32 mouse cellular contexts compared by ENCODE assay signal in the genomic region with DNA sequence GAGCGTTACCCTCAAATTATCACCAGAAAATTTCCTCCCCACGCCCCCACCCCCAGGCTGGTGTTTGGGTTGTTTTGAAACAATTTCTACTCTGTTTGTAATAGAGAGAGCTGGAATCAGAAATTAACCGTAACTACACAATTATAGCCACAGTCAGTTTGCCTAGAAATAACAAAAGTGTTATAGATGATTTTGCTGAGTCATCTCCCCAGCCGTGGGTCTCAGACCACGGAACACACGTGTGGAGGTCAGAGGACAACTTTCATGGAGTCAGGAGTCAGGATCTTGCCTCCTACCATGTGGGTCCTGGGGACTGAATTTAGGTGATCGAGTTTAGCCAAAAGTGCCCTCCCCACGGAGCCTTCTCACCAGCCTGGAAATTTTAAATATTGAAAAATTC. TPM values are rescaled to one million over a fixed set of nuclear protein-coding genes. Genes with fewer than 3 reads are reported as not detected.
DNase-seq lines count a peak whose midpoint lies in the region; ATAC-seq and TF ChIP-seq lines count a peak whose summit lies in the region.
"Had no signal": no experiment of that assay in that cellular context is flagged by ENCODE, and none has a peak within 500 bp of the region (broad histone marks: within the 10 kb centered on the region; RNA-seq: fewer than 3 reads in every experiment).

No protein-coding gene starts in this region.

- peaks cover 2% of the 10 kb centered on the region for H3K4me1 ChIP-seq in liver, embryonic 11.5 days (replicated peaks; ENCODE audit: control insufficient read depth, insufficient read depth, low read length)
- peaks cover 0 to 8% of the 10 kb centered on the region in 2 experiments; a peak in 2 of 4 replicates for H3K4me1 ChIP-seq in CH12.LX (ENCODE audit: control insufficient read depth in 1 of 2, insufficient read depth in 2 of 2)
- H3K4me1 ChIP-seq in liver, embryonic 13.5 days (replicated peaks) = peaks cover 14% of the 10 kb centered on the region

- TF ChIP-seq EP300 in CH12.LX (IDR thresholded peaks at IDR 0.05; ENCODE audit: low read length) = no peak

- dilution Hi-C loops in CH12.LX (cut with MboI; ENCODE audit: extremely low pct_ligation_motif_present, extremely low pct_unique_long_range_greater_than_20kb, low sequenced_read_pairs) = no loop called here

- no peak for ATAC-seq in liver, embryonic 11.5 days (replicated peaks; ENCODE audit: low FRiP score)
- ATAC-seq in liver, embryonic 13.5 days (ENCODE audit: low read depth) = no peak
- ATAC-seq in megakaryocyte progenitor cell, adult 5-6 weeks (replicated peaks; ENCODE audit: poor library complexity) = no peak
- no peak for ATAC-seq in megakaryocyte-erythroid progenitor cell, adult 5-6 weeks (replicated peaks; ENCODE audit: low FRiP score, low TSS enrichment, poor library complexity, severe bottlenecking)
- ATAC-seq: forebrain, embryonic 13.5 days; forebrain, embryonic 16.5 days had no signal

- in situ Hi-C loops in CH12.LX (cut with MboI; ENCODE audit: low pct_ligation_motif_present, low pct_unique_long_range_greater_than_20kb, low sequenced_read_pairs) = no loop called here

- TF ChIP-seq RAD21 in CH12.LX (IDR thresholded peaks at IDR 0.05; ENCODE audit: low read depth, low read length) = no peak

- no peaks in the 10 kb centered on the region for H3K9me3 ChIP-seq in liver, embryonic 11.5 days (ENCODE audit: control insufficient read depth, low read length)
- peaks cover 4% of the 10 kb centered on the region for H3K9me3 ChIP-seq in CH12.LX (replicated peaks; ENCODE audit: low read length)
- H3K9me3 ChIP-seq in liver, embryonic 13.5 days (replicated peaks) = no peaks in the 10 kb centered on the region
- H3K9me3 ChIP-seq: forebrain, embryonic 13.5 days; hindbrain, embryonic 15.5 days had no signal

- no peak overlapping the region for H3K4me3 ChIP-seq in liver, embryonic 11.5 days (ENCODE audit: low read depth, low read length)
- H3K4me3 ChIP-seq in CH12.LX (replicated peaks in 1 of 3; ENCODE audit: low read depth in 2 of 3, low read length in 2 of 3, poor library complexity in 1 of 3) = no peak overlapping the region
- no peak overlapping the region for H3K4me3 ChIP-seq in liver, embryonic 13.5 days (replicated peaks)
- H3K4me3 ChIP-seq: forebrain, embryonic 13.5 days; heart, adult 2 months; hindbrain, embryonic 12.5 days; hindbrain, embryonic 15.5 days had no signal

- no peaks in the 10 kb centered on the region for H3K27me3 ChIP-seq in liver, embryonic 11.5 days (replicated peaks; ENCODE audit: control insufficient read depth, insufficient read depth, low read length)
- H3K27me3 ChIP-seq in CH12.LX (replicated peaks) = no peaks in the 10 kb centered on the region
- no peaks in the 10 kb centered on the region for H3K27me3 ChIP-seq in liver, embryonic 13.5 days
- H3K27me3 ChIP-seq: forebrain, embryonic 13.5 days; hindbrain, embryonic 12.5 days; hindbrain, embryonic 15.5 days had no signal

- peak overlapping the region; percentile 50 for H3K4me2 ChIP-seq in liver, embryonic 11.5 days
- no peak overlapping the region for H3K4me2 ChIP-seq in CH12.LX (ENCODE audit: insufficient read depth, low read depth, poor library complexity, severe bottlenecking)
- H3K4me2 ChIP-seq in liver, embryonic 13.5 days = peak overlapping the region; percentile 40

- DNase-seq in liver, embryonic 11.5 days (ENCODE audit: low spot score) = no peak
- DNase-seq in liver (no peak), CH12.LX (ENCODE audit: extremely low read depth) (no peak)
- DNase-seq in liver, embryonic 13.5 days = no peak

- H3K9ac ChIP-seq in liver, embryonic 11.5 days (ENCODE audit: low read depth, low read length) = no peak overlapping the region
- no peak overlapping the region for H3K9ac ChIP-seq in CH12.LX (ENCODE audit: insufficient read depth, low read depth)
- no peak overlapping the region for H3K9ac ChIP-seq in liver, embryonic 13.5 days
- H3K9ac ChIP-seq: forebrain, embryonic 13.5 days; hindbrain, embryonic 12.5 days; hindbrain, embryonic 15.5 days had no signal

- 63% methylated on average over 8 of the region's 8 CpGs for WGBS in liver, embryonic 11.5 days
- 41% methylated on average over 8 of the region's 8 CpGs for WGBS in liver, embryonic 13.5 days (ENCODE audit: insufficient replicate concordance)

- H3K79me2 ChIP-seq in CH12.LX (replicated peaks; ENCODE audit: control insufficient read depth, extremely low read depth, insufficient read depth, poor library complexity, severe bottlenecking) = no peaks in the 10 kb centered on the region

- TF ChIP-seq CTCF in CH12.LX (conservative IDR thresholded peaks at IDR 0.05 in 1 of 2, IDR thresholded peaks at IDR 0.05 in 1 of 2; ENCODE audit: low read depth in 2 of 2, low read length in 2 of 2) = no peak

- H3K36me3 ChIP-seq in liver, embryonic 11.5 days (ENCODE audit: control insufficient read depth, insufficient read depth, low read length) = no peaks in the 10 kb centered on the region
- H3K36me3 ChIP-seq in CH12.LX (replicated peaks in 1 of 2; ENCODE audit: control insufficient read depth in 1 of 2, insufficient read depth in 1 of 2, low read length in 1 of 2) = no peaks in the 10 kb centered on the region
- no peaks in the 10 kb centered on the region for H3K36me3 ChIP-seq in liver, embryonic 13.5 days
- H3K36me3 ChIP-seq: forebrain, embryonic 10.5 days; G1E; hindbrain, embryonic 12.5 days; hindbrain, embryonic 15.5 days had no signal

- H3K27ac ChIP-seq in liver, embryonic 11.5 days (ENCODE audit: low read depth, low read length) = no peak overlapping the region
- H3K27ac ChIP-seq in CH12.LX (ENCODE audit: insufficient read depth, low read depth) = no peak overlapping the region
- no peak overlapping the region for H3K27ac ChIP-seq in liver, embryonic 13.5 days
- H3K27ac ChIP-seq: forebrain, embryonic 10.5 days; forebrain, embryonic 13.5 days; heart, adult 2 months; hindbrain, embryonic 12.5 days; hindbrain, embryonic 15.5 days had no signal

- no peak for TF ChIP-seq POLR2A in CH12.LX (IDR thresholded peaks at IDR 0.05; ENCODE audit: low read depth, low read length)

TF ChIP-seq in CH12.LX, 34 proteins besides CTCF, POLR2A, EP300 and RAD21:
- TF ChIP-seq MAFK (IDR thresholded peaks at IDR 0.05; ENCODE audit: insufficient replicate concordance, low read length) (peak; percentile 84), UBTF (IDR thresholded peaks at IDR 0.05; ENCODE audit: low read depth, low read length) (no peak), MAX (IDR thresholded peaks at IDR 0.05; ENCODE audit: low read length) (no peak)

RNA-seq across cellular contexts. Expression of a gene that starts 24.0 kb away (rescaled TPM):
- polyA plus RNA-seq in liver, embryonic 11.5 days (2014; fragmentation: Nextera tagmentation; extraction: Ambion mirVana) = not detected in 2 replicates
- total RNA-seq in CH12.LX (2012; rRNA removed) (not detected in 2 replicates), CH12.LX (2014; rRNA removed) (not detected in 2 replicates)
- not detected in 2 replicates for polyA plus RNA-seq in CH12.LX (2012; ENCODE audit: insufficient read length, low read depth)
- not detected in 2 replicates for polyA plus RNA-seq in liver, embryonic 13.5 days (2015; fragmentation: Nextera tagmentation; extraction: Ambion mirVana)
- 1.2 TPM in 1 of 2 replicates, not detected in the other for total RNA-seq in megakaryocyte progenitor cell, adult 5-6 weeks (2015)
- total RNA-seq in megakaryocyte progenitor cell, adult 5-6 weeks (2017) = 0.79 TPM in 1 of 2 replicates, not detected in the other
- total RNA-seq in megakaryocyte-erythroid progenitor cell, adult 5-6 weeks (2014; fragmentation: Nextera tagmentation) = not detected in 2 replicates
- total RNA-seq in megakaryocyte-erythroid progenitor cell, adult 5-6 weeks (2017) = not detected in 2 replicates
- total RNA-seq: adrenal gland, postnatal 4 days; common myeloid progenitor, adult 5-6 weeks; G1E; gastrocnemius, adult 18-20 months; gastrocnemius, postnatal 10 days; granulocyte monocyte progenitor cell, adult 5-6 weeks; heart, adult 2 months; heart, postnatal 25 days; hematopoietic stem cell, adult 5-6 weeks had no signal
- polyA plus RNA-seq: adrenal gland, adult 2 months; CD4-positive, CD25-positive, alpha-beta regulatory T cell, adult 4 months; cerebellum, adult 2 months; embryonic facial prominence, embryonic 14.5 days; forebrain, embryonic 10.5 days; forebrain, embryonic 13.5 days; forebrain, embryonic 16.5 days; G1E; heart, adult 2 months; heart, embryonic 11.5 days; heart, embryonic 14.5 days; heart, postnatal 0 days; hindbrain, embryonic 15.5 days; intestine, embryonic 14.5 days had no signal

RNA-seq across cellular contexts. Expression of a gene that starts 28.4 kb away (rescaled TPM):
- polyA plus RNA-seq in liver, embryonic 11.5 days (2014; fragmentation: Nextera tagmentation; extraction: Ambion mirVana) = not detected in 2 replicates
- total RNA-seq in CH12.LX (2012; rRNA removed) (0.13 TPM in 1 of 2 replicates, not detected in the other), CH12.LX (2014; rRNA removed) (not detected in 2 replicates)
- polyA plus RNA-seq in CH12.LX (2012; ENCODE audit: insufficient read length, low read depth) = 0.14 TPM in 1 of 2 replicates, not detected in the other
- 0.21 TPM in 1 of 2 replicates, not detected in the other for polyA plus RNA-seq in liver, embryonic 13.5 days (2015; fragmentation: Nextera tagmentation; extraction: Ambion mirVana)
- 0.25 TPM in 1 of 2 replicates, not detected in the other for total RNA-seq in megakaryocyte progenitor cell, adult 5-6 weeks (2015)
- total RNA-seq in megakaryocyte progenitor cell, adult 5-6 weeks (2017) = not detected in 2 replicates
- total RNA-seq in megakaryocyte-erythroid progenitor cell, adult 5-6 weeks (2014; fragmentation: Nextera tagmentation) = not detected in 2 replicates
- not detected in 2 replicates for total RNA-seq in megakaryocyte-erythroid progenitor cell, adult 5-6 weeks (2017)
- total RNA-seq: adrenal gland, adult 2 months; adrenal gland, postnatal 14 days; adrenal gland, postnatal 4 days; common myeloid progenitor, adult 5-6 weeks; gastrocnemius, adult 18-20 months; gastrocnemius, postnatal 10 days; gastrocnemius, postnatal 36 days; granulocyte monocyte progenitor cell, adult 5-6 weeks; heart, adult 2 months; heart, postnatal 25 days; hematopoietic stem cell, adult 5-6 weeks had no signal
- polyA plus RNA-seq: adrenal gland, adult 2 months; C2C12; CD4-positive, CD25-positive, alpha-beta regulatory T cell, adult 4 months; cerebellum, adult 2 months; embryonic facial prominence, embryonic 11.5 days; embryonic facial prominence, embryonic 14.5 days; forebrain, embryonic 10.5 days; forebrain, embryonic 13.5 days; forebrain, embryonic 16.5 days; G1E; heart, adult 2 months; heart, embryonic 11.5 days; heart, embryonic 14.5 days; heart, postnatal 0 days; hindbrain, embryonic 12.5 days; hindbrain, embryonic 15.5 days; intestine, embryonic 14.5 days had no signal

RNA-seq across cellular contexts. Expression of a gene that starts 58.0 kb away (rescaled TPM):
- polyA plus RNA-seq in liver, embryonic 11.5 days (2014; fragmentation: Nextera tagmentation; extraction: Ambion mirVana) = 0.14 and 0.48 TPM in 2 replicates
- total RNA-seq in CH12.LX (2012; rRNA removed) = 0.38 and 1.4 TPM in 2 replicates
- 0.70 and 0.81 TPM in 2 replicates for total RNA-seq in CH12.LX (2014; rRNA removed)
- 1.1 and 1.5 TPM in 2 replicates for polyA plus RNA-seq in CH12.LX (2012; ENCODE audit: insufficient read length, low read depth)
- 0.22 and 0.23 TPM in 2 replicates for polyA plus RNA-seq in liver, embryonic 13.5 days (2015; fragmentation: Nextera tagmentation; extraction: Ambion mirVana)
- not detected in 2 replicates for total RNA-seq in megakaryocyte progenitor cell, adult 5-6 weeks (2015)
- not detected in 2 replicates for total RNA-seq in megakaryocyte progenitor cell, adult 5-6 weeks (2017)
- not detected in 2 replicates for total RNA-seq in megakaryocyte-erythroid progenitor cell, adult 5-6 weeks (2014; fragmentation: Nextera tagmentation)
- total RNA-seq in megakaryocyte-erythroid progenitor cell, adult 5-6 weeks (2017) = not detected in 2 replicates
- total RNA-seq: common myeloid progenitor, adult 5-6 weeks; gastrocnemius, adult 18-20 months; granulocyte monocyte progenitor cell, adult 5-6 weeks; hematopoietic stem cell, adult 5-6 weeks had no signal
- polyA plus RNA-seq: C2C12; CD4-positive, CD25-positive, alpha-beta regulatory T cell, adult 4 months; G1E had no signal

RNA-seq across cellular contexts. Expression of a gene that starts 59.4 kb away (rescaled TPM):
- polyA plus RNA-seq in liver, embryonic 11.5 days (2014; fragmentation: Nextera tagmentation; extraction: Ambion mirVana) = 2,392 and 2,590 TPM in 2 replicates
- total RNA-seq in CH12.LX (2012; rRNA removed) = 1,210 and 1,985 TPM in 2 replicates
- 903 and 1,109 TPM in 2 replicates for total RNA-seq in CH12.LX (2014; rRNA removed)
- polyA plus RNA-seq in CH12.LX (2012; ENCODE audit: insufficient read length, low read depth) = 1,272 and 1,619 TPM in 2 replicates
- 783 and 784 TPM in 2 replicates for polyA plus RNA-seq in liver, embryonic 13.5 days (2015; fragmentation: Nextera tagmentation; extraction: Ambion mirVana)
- total RNA-seq in megakaryocyte progenitor cell, adult 5-6 weeks (2015) = 336 and 338 TPM in 2 replicates
- 357 and 368 TPM in 2 replicates for total RNA-seq in megakaryocyte progenitor cell, adult 5-6 weeks (2017)
- 203 and 216 TPM in 2 replicates for total RNA-seq in megakaryocyte-erythroid progenitor cell, adult 5-6 weeks (2014; fragmentation: Nextera tagmentation)
- total RNA-seq in megakaryocyte-erythroid progenitor cell, adult 5-6 weeks (2017) = 136 and 155 TPM in 2 replicates
